Mouse (Mus musculus) midbrain, embryonic 11.5 days (tissue): ENCODE measurements around the gene Laptm4a. TPM values are rescaled to one million over a fixed set of nuclear protein-coding genes. Genes with fewer than 3 reads are reported as not detected.

ENCODE experiments used
- ATAC-seq: fragments of 200-750 bp; cut with Nextera tagmentation; 2 replicates; pipeline ENCODE4 v1.8.0; 2017; ENCODE audit warnings: moderate TSS enrichment, moderate library complexity; ENCODE audit not compliant: low FRiP score
- DNase-seq: peaks from one replicate; pipeline ENCODE4 v3.0.0; 2015; ENCODE audit warnings: low spot score; ENCODE audit errors: missing footprints
- H3K27ac ChIP-seq: fragments of 300-500 bp; sonication (generic); 2 replicates; pipeline ENCODE4 v1.5.1; 2014; ENCODE audit warnings: low read depth, low read length
- H3K27me3 ChIP-seq: fragments of 300-500 bp; sonication (generic); 2 replicates; pipeline ENCODE4 v1.6.1; 2014; ENCODE audit warnings: mild to moderate bottlenecking, low read length, moderate library complexity, mixed read lengths; ENCODE audit not compliant: control insufficient read depth, insufficient read depth
- H3K36me3 ChIP-seq: fragments of 300-500 bp; sonication (generic); 2 replicates; pipeline ENCODE4 v1.6.1; 2014; ENCODE audit warnings: mild to moderate bottlenecking, low read length, moderate library complexity, mixed read lengths; ENCODE audit not compliant: control insufficient read depth, insufficient read depth
- H3K4me1 ChIP-seq: fragments of 300-500 bp; sonication (generic); 2 replicates; pipeline ENCODE4 v1.6.1; 2014; ENCODE audit warnings: low read length; ENCODE audit not compliant: control insufficient read depth, insufficient read depth
- H3K4me2 ChIP-seq: fragments of 300-500 bp; sonication (generic); 2 replicates; pipeline ENCODE4 v1.6.1; 2014; ENCODE audit warnings: mild to moderate bottlenecking, moderate library complexity
- H3K4me3 ChIP-seq: fragments of 300-500 bp; sonication (generic); 2 replicates; pipeline ENCODE4 v1.5.1; 2014; ENCODE audit warnings: low read depth, low read length
- H3K9ac ChIP-seq: fragments of 300-500 bp; sonication (generic); 2 replicates; pipeline ENCODE4 v1.6.1; 2014; ENCODE audit warnings: low read length
- H3K9me3 ChIP-seq: fragments of 300-500 bp; sonication (generic); 2 replicates; pipeline ENCODE4 v1.6.1; 2016; ENCODE audit warnings: low read length; ENCODE audit not compliant: control insufficient read depth
- WGBS: fragments of 180-500 bp; shearing (Covaris S2); extraction: QIAGEN DNeasy Blood & Tissue Kit; methylation state at CpG from one replicate; pipeline ENCODE4 v1.1.7; 2014; 5-methylcytosine and 5-hydroxymethylcytosine counted together
- polyA plus RNA-seq: library from polyadenylated mRNA; unstranded; fragments of >200 nt; fragmentation: Nextera tagmentation; extraction: Ambion mirVana; gene quantifications from 2 replicates; pipeline ENCODE4 v1.2.1, GENCODE M21; 2014

The Laptm4a gene
- polyA plus RNA-seq, 1 experiment from 2014 or later = 171 TPM

DNA sequence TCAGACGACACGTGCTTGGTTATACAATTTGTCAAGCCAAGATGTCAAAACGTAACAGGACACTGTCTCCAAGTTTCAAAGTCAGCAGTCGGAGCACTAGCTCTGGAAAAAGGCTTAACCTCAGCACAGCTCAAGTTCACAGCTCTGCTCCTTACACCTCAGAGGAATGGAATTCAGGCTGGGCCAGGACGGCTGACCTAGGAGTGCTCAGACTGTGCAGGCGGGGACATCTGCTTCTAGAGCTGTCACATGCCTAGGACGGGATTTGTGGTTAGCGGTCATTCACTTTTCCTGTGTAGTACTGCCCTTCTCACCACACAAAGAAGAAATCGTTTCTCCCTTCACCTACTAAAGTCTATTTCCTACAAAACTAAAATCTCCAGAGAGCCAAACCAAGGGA lies 48.4 kb downstream of the Laptm4a start:
- no peak for DNase-seq
- H3K36me3 ChIP-seq = no peaks in the 10 kb centered on the region
- H3K4me2 ChIP-seq = no peak overlapping the region
- ATAC-seq = no peak
- WGBS = 48% methylated on average over 9 of the region's 9 CpGs
- no peaks in the 10 kb centered on the region for H3K27me3 ChIP-seq
- no peak overlapping the region for H3K27ac ChIP-seq
- no peak overlapping the region for H3K9ac ChIP-seq
- H3K4me3 ChIP-seq = no peak overlapping the region
- H3K4me1 ChIP-seq = peaks cover 3% of the 10 kb centered on the region; the same call in 1 of the 2 replicates
- H3K9me3 ChIP-seq = no peaks in the 10 kb centered on the region

DNA sequence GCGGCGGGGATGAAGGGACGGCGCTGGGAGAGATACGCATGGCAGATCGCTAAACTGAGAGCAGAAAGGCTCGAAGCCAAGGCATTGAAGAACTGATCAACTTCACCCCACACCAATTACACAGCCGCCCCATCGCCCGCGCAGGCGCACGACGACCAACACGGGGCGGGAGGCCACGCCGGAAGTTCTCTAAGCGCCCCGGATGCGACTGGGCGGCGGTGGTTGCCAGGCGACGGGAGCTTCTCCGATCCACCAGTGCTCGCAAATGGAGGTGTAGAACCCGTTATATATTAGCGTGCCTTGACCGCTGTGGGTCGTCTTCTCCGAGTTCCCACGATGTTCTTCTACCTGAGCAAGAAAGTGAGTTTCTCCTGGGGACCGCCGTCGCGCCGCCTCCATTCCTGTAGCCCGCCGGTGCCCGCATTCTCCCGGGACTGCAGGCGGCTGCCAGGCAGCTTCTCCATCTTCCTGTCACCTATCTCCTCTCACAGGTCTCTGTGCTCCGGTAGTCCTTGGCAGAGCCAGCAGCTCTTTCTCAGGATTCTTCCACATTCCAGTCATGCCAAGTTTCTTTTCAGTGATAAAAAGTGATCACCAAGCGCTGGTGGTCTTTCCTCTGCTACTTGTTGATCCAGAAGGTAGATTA lies 52.5 kb downstream of the Laptm4a start, which contains the start of gene Wdr35:
Wdr35 (plus strand) TSS at position 73 of the 646 bp plus-strand sequence.
- H3K27me3 ChIP-seq = no peaks in the 10 kb centered on the region
- H3K9ac ChIP-seq = peak within 1 kb of the TSS; percentile 65
- H3K27ac ChIP-seq = no peak within 1 kb of the TSS; the same call in 1 of the 2 replicates
- peak within 1 kb of the TSS; percentile 68 for H3K4me3 ChIP-seq
- H3K9me3 ChIP-seq = no peaks in the 10 kb centered on the region
- H3K4me2 ChIP-seq = peak within 1 kb of the TSS; percentile 84
- DNase-seq (peak; percentile 99), ATAC-seq (peak; percentile 97)
- WGBS = under 1% methylated on average over 45 of the region's 45 CpGs
- no peaks in the 10 kb centered on the region for H3K36me3 ChIP-seq
- H3K4me1 ChIP-seq = peaks cover 3% of the 10 kb centered on the region; the same call in 1 of the 2 replicates

DNA sequence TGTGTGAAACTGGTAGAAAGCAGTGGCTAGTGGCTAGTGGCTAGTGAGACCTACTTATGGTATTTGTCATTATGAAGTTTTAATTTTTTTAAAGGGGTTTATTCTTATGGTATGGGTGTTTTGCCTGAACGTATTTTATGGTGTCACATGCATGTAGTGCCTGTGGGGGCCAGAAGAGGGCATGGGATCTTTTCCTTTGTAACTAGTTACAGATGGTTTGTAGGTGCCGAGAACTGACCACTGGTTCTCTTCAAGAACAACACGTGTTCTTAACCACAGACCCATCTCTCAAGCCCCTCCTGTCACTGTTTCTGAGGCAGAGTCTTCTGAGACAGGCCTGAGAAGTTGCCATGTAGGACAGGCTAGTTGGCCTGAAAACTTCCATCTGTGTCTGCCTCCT lies 53.6 kb downstream of the Laptm4a start:
- no peak for ATAC-seq
- DNase-seq = no peak
- 92% methylated on average over 3 of the region's 3 CpGs for WGBS
- Histone ChIP-seq H3K27me3 (no peaks in the 10 kb centered on the region), H3K27ac (no peak overlapping the region), H3K4me3 (no peak overlapping the region), H3K36me3 (no peaks in the 10 kb centered on the region), H3K4me2 (no peak overlapping the region), H3K4me1 (peaks cover 3% of the 10 kb centered on the region; the same call in 1 of the 2 replicates), H3K9me3 (no peaks in the 10 kb centered on the region), H3K9ac (no peak overlapping the region)

Other genes starting within 250 kb of the Laptm4a start
- gene Pum2, start 247.5 kb upstream of the Laptm4a start, polyA plus RNA-seq = 79.1 and 82.5 TPM in 2 replicates
- gene Sdc1, start 150.3 kb upstream of the Laptm4a start, polyA plus RNA-seq = 67.9 and 73.8 TPM in 2 replicates
- gene Matn3, start 26.3 kb downstream of the Laptm4a start, polyA plus RNA-seq = 1.3 and 1.4 TPM in 2 replicates
- gene Wdr35, start 52.2 kb downstream of the Laptm4a start, polyA plus RNA-seq = 23.3 and 25.7 TPM in 2 replicates
- gene Ttc32, start 108.3 kb downstream of the Laptm4a start, polyA plus RNA-seq = 24.0 and 26.2 TPM in 2 replicates